Mouse (Mus musculus) limb, embryonic 11.5 days (tissue): Measurements from ENCODE around the gene Npc1l1. TPM values are rescaled to one million over a fixed set of nuclear protein-coding genes. Genes with fewer than 3 reads are reported as not detected.

Experiments
- ATAC-seq: fragments of 200-750 bp; cut with Nextera tagmentation; 2 replicates; pipeline ENCODE4 v1.8.0; 2017; ENCODE audit warnings: low read depth; ENCODE audit not compliant: insufficient number of reproducible peaks, low FRiP score, low TSS enrichment
- DNase-seq: peaks from one replicate; pipeline ENCODE4 v3.0.0-alpha.2; 2015; ENCODE audit warnings: low spot score
- H3K27ac ChIP-seq: fragments of 300-500 bp; sonication (generic); replicated peaks from 2 replicates; pipeline ENCODE4 v1.5.1; 2014; ENCODE audit warnings: low read depth, mild to moderate bottlenecking, low read length
- H3K27me3 ChIP-seq: fragments of 300-500 bp; sonication (generic); 2 replicates; pipeline ENCODE4 v1.6.1; 2014; ENCODE audit warnings: mild to moderate bottlenecking, low read length, mixed read lengths; ENCODE audit not compliant: control insufficient read depth, insufficient read depth
- H3K36me3 ChIP-seq: fragments of 300-500 bp; sonication (generic); 2 replicates; pipeline ENCODE4 v1.6.1; 2014; ENCODE audit warnings: mild to moderate bottlenecking, low read length, moderate library complexity, mixed read lengths; ENCODE audit not compliant: control insufficient read depth, insufficient read depth
- H3K4me1 ChIP-seq: fragments of 300-500 bp; sonication (generic); 2 replicates; pipeline ENCODE4 v1.6.1; 2014; ENCODE audit warnings: low read length, mixed read lengths; ENCODE audit not compliant: control insufficient read depth, insufficient read depth
- H3K4me2 ChIP-seq: fragments of 300-500 bp; sonication (generic); 2 replicates; pipeline ENCODE4 v1.6.1; 2014; ENCODE audit warnings: low read depth, mild to moderate bottlenecking, moderate library complexity; ENCODE audit not compliant: severe bottlenecking
- H3K4me3 ChIP-seq: fragments of 300-500 bp; sonication (generic); 2 replicates; pipeline ENCODE4 v1.5.1; 2014; ENCODE audit warnings: low read depth, low read length
- H3K9ac ChIP-seq: fragments of 300-500 bp; sonication (generic); 2 replicates; pipeline ENCODE4 v1.6.1; 2014; ENCODE audit warnings: mild to moderate bottlenecking, low read length
- H3K9me3 ChIP-seq: fragments of 300-500 bp; sonication (generic); 2 replicates; pipeline ENCODE4 v1.6.1; 2016; ENCODE audit warnings: low read length; ENCODE audit not compliant: control insufficient read depth
- WGBS: fragments of 180-500 bp; shearing (Covaris S2); extraction: QIAGEN DNeasy Blood & Tissue Kit; methylation state at CpG from one replicate; pipeline ENCODE4 v1.1.7; 2014; 5-methylcytosine and 5-hydroxymethylcytosine counted together
- polyA plus RNA-seq: library from polyadenylated mRNA; unstranded; fragments of >200 nt; fragmentation: Nextera tagmentation; extraction: Ambion mirVana; gene quantifications from 2 replicates; pipeline ENCODE4 v1.2.1, GENCODE M21; 2014

Gene Npc1l1
- polyA plus RNA-seq, 1 experiment from 2014 or later, result not detected

- no peaks in the 10 kb centered on the region for H3K4me1 ChIP-seq
- DNase-seq (no peak), ATAC-seq (no peak)
- no peak overlapping the region for H3K4me2 ChIP-seq
- no peaks in the 10 kb centered on the region for H3K9me3 ChIP-seq
- 95% methylated on average over 7 of the region's 7 CpGs for WGBS
- H3K27ac ChIP-seq, result no peak overlapping the region
- H3K27me3 ChIP-seq, result no peaks in the 10 kb centered on the region
- no peaks in the 10 kb centered on the region for H3K36me3 ChIP-seq
- no peak overlapping the region for H3K9ac ChIP-seq
- no peak overlapping the region for H3K4me3 ChIP-seq
Measured at GRCm38 (mm10) chr11:6165391-6166081, 64.4 kb downstream of the Npc1l1 start.

- H3K9me3 ChIP-seq, result no peaks in the 10 kb centered on the region
- H3K4me2 ChIP-seq, result no peak overlapping the region
- ATAC-seq, result no peak
- no peak overlapping the region for H3K27ac ChIP-seq
- H3K4me1 ChIP-seq, result no peaks in the 10 kb centered on the region
- no peaks in the 10 kb centered on the region for H3K36me3 ChIP-seq
- no peak for DNase-seq
- no peak overlapping the region for H3K9ac ChIP-seq
- 98% methylated on average over 7 of the region's 7 CpGs for WGBS
- no peak overlapping the region for H3K4me3 ChIP-seq
- no peaks in the 10 kb centered on the region for H3K27me3 ChIP-seq
Measured at GRCm38 (mm10) chr11:6164781-6165180, 65.2 kb downstream of the Npc1l1 start.

- H3K4me2 ChIP-seq, result no peak overlapping the region
- no peak for DNase-seq
- no peak overlapping the region for H3K9ac ChIP-seq
- H3K4me3 ChIP-seq, result no peak overlapping the region
- ATAC-seq, result no peak
- no peaks in the 10 kb centered on the region for H3K27me3 ChIP-seq
- no peaks in the 10 kb centered on the region for H3K36me3 ChIP-seq
- H3K9me3 ChIP-seq, result no peaks in the 10 kb centered on the region
- WGBS, result 94% methylated on average over 12 of the region's 12 CpGs
- H3K27ac ChIP-seq, result no peak overlapping the region
- no peaks in the 10 kb centered on the region for H3K4me1 ChIP-seq
Measured at GRCm38 (mm10) chr11:6163706-6164105, 66.2 kb downstream of the Npc1l1 start.

- ATAC-seq (no peak), DNase-seq (no peak)
- Histone ChIP-seq H3K36me3 (no peaks in the 10 kb centered on the region), H3K27ac (no peak overlapping the region), H3K4me3 (no peak overlapping the region), H3K9ac (no peak overlapping the region), H3K9me3 (no peaks in the 10 kb centered on the region), H3K27me3 (no peaks in the 10 kb centered on the region), H3K4me1 (no peaks in the 10 kb centered on the region), H3K4me2 (no peak overlapping the region)
- 96% methylated on average over 3 of the region's 3 CpGs for WGBS
Measured at GRCm38 (mm10) chr11:6163062-6163461, 66.9 kb downstream of the Npc1l1 start.

GRCm38 (mm10) chr11:6161549-6161948 lies 68.4 kb downstream of the Npc1l1 start:
- H3K9me3 ChIP-seq, result no peaks in the 10 kb centered on the region
- H3K4me1 ChIP-seq, result no peaks in the 10 kb centered on the region; the same call in 1 of the 2 replicates
- H3K27ac ChIP-seq, result no peak overlapping the region
- no peak overlapping the region for H3K9ac ChIP-seq
- no peak overlapping the region for H3K4me2 ChIP-seq
- H3K36me3 ChIP-seq, result no peaks in the 10 kb centered on the region
- no peaks in the 10 kb centered on the region for H3K27me3 ChIP-seq
- ATAC-seq (no peak), DNase-seq (no peak)
- no peak overlapping the region for H3K4me3 ChIP-seq

Other genes with a start within 250 kb of the Npc1l1 start
- gene Camk2b, start 163.8 kb downstream of the Npc1l1 start, polyA plus RNA-seq, result 0.55 and 0.67 TPM in 2 replicates
- gene A730071L15Rik, start 30.1 kb downstream of the Npc1l1 start, polyA plus RNA-seq, result 0.17 and 0.67 TPM in 2 replicates
- 41.7 and 45.4 TPM in 2 replicates for gene Nudcd3, start 29.7 kb downstream of the Npc1l1 start, polyA plus RNA-seq
- 114 and 117 TPM in 2 replicates for gene Ddx56, start 37.6 kb upstream of the Npc1l1 start, polyA plus RNA-seq
- gene Tmed4, start 44.7 kb upstream of the Npc1l1 start, polyA plus RNA-seq, result 114 TPM in 2 replicates
- 91.2 and 106 TPM in 2 replicates for gene Ogdh, start 61.5 kb upstream of the Npc1l1 start, polyA plus RNA-seq
- 11.2 and 13.5 TPM in 2 replicates for gene Zmiz2, start 158.9 kb upstream of the Npc1l1 start, polyA plus RNA-seq
- gene Ppia, start 185.3 kb upstream of the Npc1l1 start, polyA plus RNA-seq, result 5,871 and 5,955 TPM in 2 replicates
- gene H2afv, start 214.3 kb upstream of the Npc1l1 start, polyA plus RNA-seq, result 866 and 905 TPM in 2 replicates
- 15.3 and 16.4 TPM in 2 replicates for gene Purb, start 245.8 kb upstream of the Npc1l1 start, polyA plus RNA-seq